Mouse (Mus musculus) CH12.LX (cell line): ENCODE results near the gene Prkcd. TPM values are rescaled to one million over a fixed set of nuclear protein-coding genes. Genes with fewer than 3 reads are reported as not detected.

Experiments used
- DNase-seq: peaks from one replicate; pipeline ENCODE4 v3.0.0-alpha.2; 2013; ENCODE audit errors: extremely low read depth
- H3K27ac ChIP-seq: 2 replicates; pipeline ENCODE4 v1.5.1; 2012; ENCODE audit warnings: low read depth, mild to moderate bottlenecking, control low read depth, moderate library complexity; ENCODE audit not compliant: insufficient read depth
- H3K27me3 ChIP-seq: replicated peaks from 2 replicates; pipeline ENCODE3; 2012; ENCODE audit warnings: inconsistent platforms
- H3K36me3 ChIP-seq, 2 experiments: replicated peaks in 1 of 2; 2 replicates each; pipeline versions ENCODE3 to v1.6.1; 2012; ENCODE audit warnings: inconsistent platforms in 1 of 2, low read length in 1 of 2, mild to moderate bottlenecking in 1 of 2, mixed read lengths in 1 of 2, moderate library complexity in 1 of 2; ENCODE audit not compliant: control insufficient read depth in 1 of 2, insufficient read depth in 1 of 2
- H3K4me1 ChIP-seq, 2 experiments: 2 replicates each; pipeline ENCODE4 v1.6.1; 2012; ENCODE audit warnings: inconsistent platforms in 1 of 2, moderate library complexity in 1 of 2; ENCODE audit not compliant: insufficient read depth in 2 of 2, control insufficient read depth in 1 of 2
- H3K4me2 ChIP-seq: 2 replicates; pipeline ENCODE4 v1.6.1; 2012; ENCODE audit warnings: low read depth, mild to moderate bottlenecking, control low read depth; ENCODE audit not compliant: poor library complexity, insufficient read depth, severe bottlenecking
- H3K4me3 ChIP-seq, 3 experiments: fragments of 150-350 bp in 1 of 3; sonication (generic) in 1 of 3; replicated peaks in 1 of 3; 2 replicates each; pipeline versions ENCODE3 to v1.5.1; 2011 to 2012; ENCODE audit warnings: low read depth in 2 of 3, low read length in 2 of 3, mild to moderate bottlenecking in 2 of 3, moderate library complexity in 2 of 3, control low read depth in 1 of 3, improper control_type of control experiment in 1 of 3, inconsistent platforms in 1 of 3, mixed read lengths in 1 of 3; ENCODE audit not compliant: poor library complexity in 1 of 3
- H3K79me2 ChIP-seq: replicated peaks from 2 replicates; pipeline ENCODE4 v1.6.1; 2012; ENCODE audit warnings: mild to moderate bottlenecking, moderate library complexity; ENCODE audit not compliant: control insufficient read depth, poor library complexity, insufficient read depth, severe bottlenecking; ENCODE audit errors: extremely low read depth
- H3K9ac ChIP-seq: 2 replicates; pipeline ENCODE4 v1.6.1; 2012; ENCODE audit warnings: low read depth, mild to moderate bottlenecking, control low read depth, moderate library complexity; ENCODE audit not compliant: insufficient read depth
- H3K9me3 ChIP-seq: replicated peaks from 2 replicates; pipeline ENCODE3; 2012; ENCODE audit warnings: low read length, inconsistent platforms, mixed read lengths
- BHLHE40 ChIP-seq: IDR thresholded peaks from 2 replicates; pipeline ENCODE4 v1.6.1; 2011; ENCODE audit warnings: mild to moderate bottlenecking, low read depth, low read length, improper control_type of control experiment
- CHD2 ChIP-seq: IDR thresholded peaks from 2 replicates; pipeline ENCODE4 v1.6.1; 2011; ENCODE audit warnings: low read length, improper control_type of control experiment
- CTCF ChIP-seq, 2 experiments: IDR thresholded peaks in 1 of 2; conservative IDR thresholded peaks in 1 of 2; 2 replicates each; pipeline ENCODE4 v1.5.1; 2011 to 2012; ENCODE audit warnings: low read depth in 2 of 2, low read length in 2 of 2, improper control_type of control experiment in 1 of 2, inconsistent platforms in 1 of 2, mild to moderate bottlenecking in 1 of 2, moderate library complexity in 1 of 2
- ELF1 ChIP-seq: IDR thresholded peaks from 2 replicates; pipeline ENCODE4 v1.6.1; 2014; ENCODE audit warnings: low read depth, mild to moderate bottlenecking, inconsistent platforms, low read length, improper control_type of control experiment
- JUND ChIP-seq: conservative IDR thresholded peaks from 2 replicates; pipeline ENCODE4 v1.6.1; 2011; ENCODE audit warnings: low read depth, low read length, improper control_type of control experiment
- KAT2A ChIP-seq: IDR thresholded peaks from 2 replicates; pipeline ENCODE4 v1.6.1; 2012; ENCODE audit warnings: low read length, improper control_type of control experiment, inconsistent platforms; ENCODE audit not compliant: insufficient replicate concordance
- MAX ChIP-seq: IDR thresholded peaks from 2 replicates; pipeline ENCODE4 v1.6.1; 2011; ENCODE audit warnings: low read length, improper control_type of control experiment
- MAZ ChIP-seq: IDR thresholded peaks from 2 replicates; pipeline ENCODE4 v1.6.1; 2012; ENCODE audit warnings: low read depth, mild to moderate bottlenecking, inconsistent platforms, low read length, improper control_type of control experiment, moderate library complexity
- MYC ChIP-seq: IDR thresholded peaks from 2 replicates; pipeline ENCODE4 v1.6.1; 2011; ENCODE audit warnings: low read depth, mild to moderate bottlenecking, improper control_type of control experiment, low read length
- NELFE ChIP-seq: IDR thresholded peaks from 2 replicates; pipeline ENCODE4 v1.6.1; 2011; ENCODE audit warnings: low read depth, low read length, improper control_type of control experiment
- POLR2AphosphoS2 ChIP-seq: IDR thresholded peaks from 2 replicates; pipeline ENCODE4 v1.6.1; 2011; ENCODE audit warnings: low read depth, low read length, improper control_type of control experiment
- SIN3A ChIP-seq: IDR thresholded peaks from 2 replicates; pipeline ENCODE4 v1.6.1; 2012; ENCODE audit warnings: low read length, improper control_type of control experiment, inconsistent platforms
- TBP ChIP-seq: conservative IDR thresholded peaks from 2 replicates; pipeline ENCODE4 v1.6.1; 2011; ENCODE audit warnings: low read depth, low read length, improper control_type of control experiment
- TCF12 ChIP-seq: IDR thresholded peaks from 2 replicates; pipeline ENCODE4 v1.6.1; 2014; ENCODE audit warnings: low read depth, mild to moderate bottlenecking, inconsistent platforms, low read length, improper control_type of control experiment
- USF2 ChIP-seq: conservative IDR thresholded peaks from 2 replicates; pipeline ENCODE4 v1.6.1; 2011; ENCODE audit warnings: low read depth, low read length, improper control_type of control experiment
- ZC3H11A ChIP-seq: IDR thresholded peaks from 2 replicates; pipeline ENCODE4 v1.6.1; 2012; ENCODE audit warnings: low read depth, mild to moderate bottlenecking, inconsistent platforms, low read length, improper control_type of control experiment
- dilution Hi-C: fragments of 300-500 bp; cut with MboI; formaldehyde crosslinking; loops from 2 replicates; pipeline ENCODE4 v1.14.3; 2020; ENCODE audit warnings: low sequenced_read_pairs; ENCODE audit not compliant: extremely low pct_unique_long_range_greater_than_20kb, extremely low pct_ligation_motif_present
- in situ Hi-C: fragments of 300-500 bp; cut with MboI; formaldehyde crosslinking; loops from 3 replicates; pipeline ENCODE4 v1.14.3; 2019; ENCODE audit warnings: low sequenced_read_pairs, low pct_ligation_motif_present, low pct_unique_long_range_greater_than_20kb, mixed read lengths
- polyA plus RNA-seq: library from polyadenylated mRNA; unstranded; fragments of >175 nt; gene quantifications from 2 replicates; pipeline ENCODE4 v1.2.1, GENCODE M21; 2012; ENCODE audit warnings: low read depth; ENCODE audit not compliant: insufficient read length
- total RNA-seq, 2 experiments: library from RNA; depleted of rRNA; stranded (reverse); fragments of 300-350 nt in 1 of 2; fragments of >200 nt in 1 of 2; gene quantifications; 2 replicates each; pipeline ENCODE4 v1.2.3; 2012 to 2014

Gene Prkcd
- total and polyA plus RNA-seq, 3 experiments, result 109 to 186 (median 122) TPM

GRCm38 (mm10) chr14:30641748-30642147 lies 15.7 kb upstream of the Prkcd start (continued):
- TF ChIP-seq BHLHE40 (peak; percentile 33; the same call in 1 of the 2 replicates), SIN3A (peak; percentile 36; the same call in 1 of the 2 replicates), MYC (no peak), POLR2AphosphoS2 (no peak), MAX (no peak), USF2 (no peak), ZC3H11A (no peak)

GRCm38 (mm10) chr14:30638686-30639085 lies 12.7 kb upstream of the Prkcd start:
- Histone ChIP-seq H3K4me3 (no peak overlapping the region), H3K79me2 (no peaks in the 10 kb centered on the region), H3K4me2 (no peak overlapping the region), H3K27me3 (no peaks in the 10 kb centered on the region), H3K4me1 (peaks cover 37 to 93% of the 10 kb centered on the region in 2 experiments), H3K9ac (no peak overlapping the region), H3K9me3 (no peaks in the 10 kb centered on the region), H3K27ac (no peak overlapping the region), H3K36me3 (peaks cover 0 to 4% of the 10 kb centered on the region in 2 experiments)
- dilution Hi-C loops, result no loop called here
- TF ChIP-seq ELF1, result no peak
- no peak for TF ChIP-seq TBP
- TF ChIP-seq ZC3H11A, result no peak
- in situ Hi-C loops, result no loop called here
- no peak for DNase-seq

GRCm38 (mm10) chr14:30638009-30638408 lies 12.0 kb upstream of the Prkcd start:
- in situ Hi-C loops, result no loop called here

More at GRCm38 (mm10) chr14:30638009-30638408, 12.0 kb upstream of the Prkcd start:
- Histone ChIP-seq H3K27ac (no peak overlapping the region), H3K9ac (no peak overlapping the region), H3K4me3 (no peak overlapping the region), H3K4me1 (peaks cover 36 to 93% of the 10 kb centered on the region in 2 experiments), H3K27me3 (no peaks in the 10 kb centered on the region), H3K79me2 (no peaks in the 10 kb centered on the region), H3K9me3 (no peaks in the 10 kb centered on the region), H3K36me3 (peaks cover 0 to 4% of the 10 kb centered on the region in 2 experiments), H3K4me2 (no peak overlapping the region)
- dilution Hi-C loops, result no loop called here
- DNase-seq, result no peak
- TF ChIP-seq MYC, result no peak
- TF ChIP-seq KAT2A, result no peak
- TF ChIP-seq MAZ, result no peak
- no peak for TF ChIP-seq ELF1
- no peak for TF ChIP-seq ZC3H11A
- no peak for TF ChIP-seq CHD2
- no peak for TF ChIP-seq JUND
- TF ChIP-seq CTCF (conservative IDR thresholded peaks at IDR 0.05 in 1 of 2, IDR thresholded peaks at IDR 0.05 in 1 of 2; ENCODE audit: low read depth in 2 of 2, low read length in 2 of 2), result no peak
- no peak for TF ChIP-seq NELFE
- TF ChIP-seq TCF12, result no peak
